Mouse (Mus musculus) G1E (cell line): ENCODE results near the gene Akna.

Experiments
- CTCF ChIP-seq: IDR thresholded peaks from 2 replicates; pipeline ENCODE4 v1.5.1; 2012; ENCODE audit warnings: low read depth, low read length, inconsistent platforms, mixed read lengths
- GATA1 ChIP-seq: IDR thresholded peaks from 2 replicates; pipeline ENCODE4 v1.6.1; 2012; ENCODE audit warnings: borderline replicate concordance, low read length, inconsistent platforms, mixed read lengths

DNA sequence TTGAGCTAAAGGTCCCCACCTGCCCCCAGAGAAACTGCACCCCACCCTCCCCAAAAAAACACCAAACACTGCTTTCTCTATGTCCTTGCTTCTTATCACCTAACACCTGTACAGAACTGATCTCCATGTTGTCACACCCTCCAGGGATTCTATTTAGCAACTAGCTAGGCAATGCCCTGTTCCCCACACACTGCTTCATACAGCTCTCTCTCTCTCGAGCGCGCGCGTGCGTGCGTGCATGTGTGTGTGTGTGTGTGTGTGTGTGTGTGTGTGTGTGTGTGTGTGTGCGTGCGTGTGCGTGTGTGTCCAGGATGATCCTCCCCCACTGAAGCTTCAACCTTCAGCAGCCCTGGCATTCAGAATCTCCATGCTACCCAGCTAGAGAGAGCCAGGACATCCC is 1.1 kb downstream of the Akna start:
- no peak for TF ChIP-seq CTCF
- no peak for TF ChIP-seq GATA1
